Mouse (Mus musculus): ENCODE results near the gene Vps9d1.
"Not testable (repeated sequence)": the region's sequence is repeated elsewhere in the genome, so short reads cannot be mapped to it uniquely, and the experiment has no call there.

Gene Vps9d1

DNA sequence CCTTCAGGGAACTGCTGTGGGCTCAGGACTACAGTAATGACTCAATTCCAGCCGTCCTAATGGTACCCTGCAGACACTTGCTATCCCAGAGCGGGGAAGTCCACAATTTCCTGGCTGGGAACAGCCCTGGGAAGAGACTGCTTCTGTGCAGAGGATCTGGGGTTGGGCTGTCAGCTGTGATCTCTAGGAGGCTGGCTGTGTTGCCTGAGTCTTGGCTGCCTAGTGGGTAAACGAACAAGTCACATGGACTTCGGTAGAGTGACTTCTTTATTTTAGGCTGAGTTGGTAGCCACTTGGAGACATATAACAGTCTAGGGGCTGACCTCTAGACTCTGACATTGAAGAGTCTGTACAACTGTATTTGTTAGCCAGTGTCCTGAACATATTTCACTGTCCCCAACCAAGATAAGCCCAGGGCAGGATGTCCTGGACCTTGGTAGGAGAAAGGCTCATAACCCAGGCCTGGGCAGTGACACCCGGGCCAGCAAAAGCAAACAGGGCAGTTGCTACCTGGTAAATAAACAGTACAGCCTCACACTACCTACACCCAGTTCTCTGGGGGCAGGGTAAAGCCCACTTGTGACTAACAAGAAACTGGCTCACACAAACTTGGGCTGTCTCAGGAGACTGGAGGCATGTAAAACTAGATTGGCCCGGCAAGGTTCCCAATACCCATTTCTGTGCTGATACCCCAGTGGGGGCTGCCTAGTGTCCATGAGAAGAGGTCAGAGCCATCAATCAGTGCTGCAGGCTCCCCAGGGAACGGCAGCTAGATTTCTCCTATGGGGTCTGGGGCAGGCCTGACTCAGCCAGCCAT, 11.8 kb downstream of the Vps9d1 start:
- DNase-seq (ENCODE audit: low read depth, low spot score) = no peak
- H3K36me3 ChIP-seq (ENCODE audit: control insufficient read depth, insufficient read depth, low read length, poor library complexity, severe bottlenecking) = peaks cover 5% of the 10 kb centered on the region

DNA sequence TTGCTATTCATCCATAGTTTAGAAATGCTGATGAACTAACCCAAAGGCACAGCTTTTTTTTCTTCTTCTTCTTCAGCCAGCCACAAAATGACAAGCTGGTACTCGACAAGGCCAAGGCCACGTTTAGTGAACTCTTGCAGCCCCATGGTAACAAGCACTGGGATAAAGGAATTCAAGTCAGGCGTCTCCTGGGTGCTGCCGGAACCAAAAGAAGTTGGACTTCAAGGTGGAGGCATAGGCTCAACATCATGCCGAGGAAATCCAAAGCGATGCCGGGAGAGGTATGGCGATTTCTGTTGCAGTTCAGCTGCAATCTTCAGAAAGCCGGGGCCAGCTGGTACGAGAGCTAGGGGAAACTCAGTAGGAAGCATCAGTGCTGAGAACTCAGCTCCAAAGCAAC, 14.8 kb downstream of the Vps9d1 start:
- H3K36me3 ChIP-seq (ENCODE audit: control insufficient read depth, insufficient read depth, low read length, poor library complexity, severe bottlenecking) = peaks cover 3% of the 10 kb centered on the region; the same call in 1 of the 2 replicates
- no peaks in the 10 kb centered on the region for H3K27me3 ChIP-seq (ENCODE audit: control insufficient read depth, insufficient read depth, low read length, poor library complexity, severe bottlenecking)
- DNase-seq (ENCODE audit: low read depth, low spot score) = no peak

More for the DNA sequence above, 11.8 kb downstream of the Vps9d1 start:
- H3K27me3 ChIP-seq (ENCODE audit: control insufficient read depth, insufficient read depth, low read length, poor library complexity, severe bottlenecking) = no peaks in the 10 kb centered on the region

DNA sequence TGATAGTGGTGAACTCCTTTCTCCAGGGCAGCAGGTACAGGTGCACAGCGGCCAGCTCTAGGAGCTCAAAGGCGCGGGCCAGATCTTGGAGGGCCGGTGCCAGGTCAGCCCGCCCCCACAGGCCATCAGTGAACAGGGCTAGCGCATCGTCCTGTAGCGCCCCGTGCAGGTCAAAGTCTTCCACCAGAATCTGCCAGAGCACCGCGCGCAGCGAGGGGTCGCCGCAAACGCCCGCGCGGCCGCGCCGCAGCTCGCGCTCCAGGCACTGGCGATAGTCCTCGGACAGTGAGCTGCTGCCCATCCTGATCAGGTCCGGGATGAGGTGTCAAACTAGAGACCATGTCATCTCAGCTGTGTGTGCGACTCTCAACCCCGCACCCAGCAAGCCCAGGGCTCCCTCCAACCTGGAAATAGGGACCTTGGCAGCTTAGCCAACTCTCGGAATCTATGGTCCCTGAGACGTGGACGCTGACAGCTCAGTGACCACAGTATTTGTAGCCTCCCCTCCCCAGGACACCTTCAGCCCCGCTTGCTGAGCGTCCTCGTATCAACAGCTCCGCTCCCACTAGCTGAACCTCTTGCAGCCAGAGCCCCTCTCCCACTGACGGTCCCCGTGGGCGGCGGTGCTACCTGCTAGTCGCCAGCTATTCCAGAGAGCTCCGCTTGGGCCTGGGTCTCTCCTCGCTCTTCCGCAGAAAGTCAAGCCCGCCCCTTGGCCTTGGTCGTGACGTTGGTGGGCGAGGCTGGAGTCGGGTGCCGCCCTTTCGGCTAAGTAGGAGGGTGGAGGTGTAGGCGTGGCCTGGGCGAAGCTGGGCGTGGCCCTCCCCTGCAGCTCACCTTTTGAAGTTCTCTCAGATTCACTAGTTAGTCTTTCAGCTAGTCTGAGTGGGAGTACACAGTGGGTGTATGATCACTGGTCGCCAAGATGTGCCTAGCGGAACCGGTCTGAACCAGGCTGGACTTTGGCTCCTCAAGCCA, 18.3 kb downstream of the Vps9d1 start, which contains the start of gene Spata2l:
Spata2l (minus strand) TSS at position 714 of the 978 bp plus-strand sequence.
- peak; percentile 93 for DNase-seq (ENCODE audit: low read depth, low spot score)
- Histone ChIP-seq H3K27me3 (ENCODE audit: control insufficient read depth, insufficient read depth, low read length, poor library complexity, severe bottlenecking) (no peaks in the 10 kb centered on the region), H3K36me3 (ENCODE audit: control insufficient read depth, insufficient read depth, low read length, poor library complexity, severe bottlenecking) (no peaks in the 10 kb centered on the region)

DNA sequence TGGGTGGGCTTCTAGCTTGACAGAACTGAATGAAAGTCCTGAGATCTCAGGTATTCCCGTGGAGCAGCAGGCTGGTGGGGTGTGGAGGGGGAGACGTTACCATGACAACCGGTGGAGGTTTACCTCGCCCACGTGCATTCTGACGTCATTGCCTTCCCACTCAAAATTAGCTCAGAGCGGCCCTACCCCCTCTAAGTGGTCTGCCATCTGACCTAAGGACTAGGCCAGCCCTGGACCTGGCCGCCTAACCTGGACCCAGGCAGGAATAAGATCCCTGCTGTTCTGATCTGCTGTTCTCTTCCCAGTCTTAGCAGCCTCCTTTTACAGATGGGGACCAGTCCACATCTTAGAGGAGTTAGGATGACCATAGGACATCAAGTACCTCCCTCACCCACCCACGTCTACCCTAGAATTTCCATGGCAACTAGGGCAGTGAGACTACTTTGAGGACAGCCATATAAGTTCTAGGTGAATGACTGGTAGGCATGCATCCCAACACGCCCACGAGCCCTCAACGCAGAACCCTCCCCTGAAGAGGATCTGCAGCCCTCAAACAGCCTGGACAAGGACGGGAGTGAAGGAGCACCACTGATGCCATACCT, 19.1 kb downstream of the Vps9d1 start:
- peak; percentile 54 for DNase-seq (ENCODE audit: low read depth, low spot score)
- H3K36me3 ChIP-seq (ENCODE audit: control insufficient read depth, insufficient read depth, low read length, poor library complexity, severe bottlenecking) = no peaks in the 10 kb centered on the region
- no peaks in the 10 kb centered on the region for H3K27me3 ChIP-seq (ENCODE audit: control insufficient read depth, insufficient read depth, low read length, poor library complexity, severe bottlenecking)

DNA sequence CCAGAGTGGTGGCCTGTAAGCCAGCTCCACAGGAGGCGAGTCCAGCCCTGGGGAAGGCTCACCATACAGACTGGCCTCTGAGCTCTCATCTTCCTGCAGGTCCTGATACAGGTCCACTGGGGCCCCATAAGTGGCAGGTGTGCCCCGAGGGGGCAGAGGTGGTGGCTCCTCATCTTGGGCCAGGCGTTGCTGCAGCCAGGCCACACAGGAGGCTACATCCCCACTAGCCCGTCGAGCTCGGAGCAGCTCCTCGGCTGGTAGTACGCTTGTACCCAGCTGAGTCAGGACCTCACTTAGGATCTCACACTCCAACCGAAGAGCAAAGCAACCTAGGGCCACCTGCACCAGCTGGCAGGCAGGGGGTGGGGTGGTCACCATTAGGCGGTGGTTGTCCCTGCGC, 20.4 kb downstream of the Vps9d1 start:
- Histone ChIP-seq H3K27me3 (ENCODE audit: control insufficient read depth, insufficient read depth, low read length, poor library complexity, severe bottlenecking) (no peaks in the 10 kb centered on the region), H3K36me3 (ENCODE audit: control insufficient read depth, insufficient read depth, low read length, poor library complexity, severe bottlenecking) (no peaks in the 10 kb centered on the region)
- DNase-seq (ENCODE audit: low read depth, low spot score) = no peak

DNA sequence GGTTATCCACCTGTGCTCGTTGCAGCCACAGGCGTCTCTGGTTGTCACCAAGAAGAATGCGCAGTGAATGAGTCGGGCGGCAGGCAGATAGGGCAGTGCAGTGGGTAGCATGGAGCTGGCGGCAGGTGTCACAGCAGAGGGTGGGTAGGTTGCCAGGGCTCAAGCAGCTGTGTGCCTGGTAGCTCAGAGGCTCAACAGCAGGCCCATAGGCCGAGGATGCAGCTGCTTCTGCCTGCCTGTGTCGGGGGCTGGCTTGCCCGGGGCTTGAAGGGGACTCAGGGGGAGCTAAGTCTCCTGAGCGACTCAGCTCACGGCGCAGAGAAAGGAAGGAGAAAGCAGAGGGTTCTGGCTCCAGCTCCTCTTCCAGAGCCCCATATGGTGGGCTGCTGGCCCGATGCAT, 20.8 kb downstream of the Vps9d1 start:
- DNase-seq (ENCODE audit: low read depth, low spot score) = no peak
- H3K36me3 ChIP-seq (ENCODE audit: control insufficient read depth, insufficient read depth, low read length, poor library complexity, severe bottlenecking) = no peaks in the 10 kb centered on the region
- no peaks in the 10 kb centered on the region for H3K27me3 ChIP-seq (ENCODE audit: control insufficient read depth, insufficient read depth, low read length, poor library complexity, severe bottlenecking)

DNA sequence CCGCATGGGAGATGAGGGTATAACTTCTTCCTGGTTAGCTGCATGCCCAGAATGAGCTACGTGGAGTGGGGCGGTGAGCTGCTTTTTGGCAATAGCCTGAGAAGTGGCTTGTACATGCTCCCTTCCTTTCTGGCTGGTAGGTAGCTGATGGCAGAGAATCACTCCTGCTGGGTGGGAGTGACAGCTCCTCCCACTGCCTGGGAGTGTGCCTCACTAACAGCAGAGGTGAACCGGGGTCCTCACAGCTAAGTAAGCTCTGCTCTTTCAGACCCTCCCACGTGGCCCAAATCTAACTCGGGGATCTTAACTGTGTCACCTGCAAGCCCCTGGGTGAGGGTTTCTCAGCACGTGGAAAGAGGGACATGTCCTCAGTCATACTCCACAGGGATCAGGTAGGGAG, 21.6 kb downstream of the Vps9d1 start:
- Histone ChIP-seq H3K27me3 (ENCODE audit: control insufficient read depth, insufficient read depth, low read length, poor library complexity, severe bottlenecking) (no peaks in the 10 kb centered on the region), H3K36me3 (ENCODE audit: control insufficient read depth, insufficient read depth, low read length, poor library complexity, severe bottlenecking) (no peaks in the 10 kb centered on the region; the same call in 1 of the 2 replicates)
- no peak for DNase-seq (ENCODE audit: low read depth, low spot score)

DNA sequence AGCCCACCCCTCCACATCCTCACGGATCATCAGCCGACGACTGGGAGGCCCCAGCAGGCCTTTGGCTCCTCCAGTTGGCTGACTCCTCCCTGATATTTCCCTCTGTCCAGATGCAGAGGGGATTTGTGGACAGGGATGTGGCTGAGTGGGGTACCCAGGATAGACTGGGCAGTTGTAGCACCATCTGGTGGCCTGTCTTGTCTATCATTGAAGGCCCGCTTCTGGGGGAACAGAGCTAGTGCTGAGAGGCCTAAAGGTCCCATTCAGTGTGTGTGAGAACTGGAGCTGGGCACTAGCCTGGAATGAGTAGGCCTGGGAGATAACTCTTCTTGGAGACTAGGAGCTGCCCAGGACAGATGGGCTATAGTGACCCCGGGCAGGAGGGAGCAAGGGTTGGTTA, 22.4 kb downstream of the Vps9d1 start:
- H3K27me3 ChIP-seq (ENCODE audit: control insufficient read depth, insufficient read depth, low read length, poor library complexity, severe bottlenecking) = no peaks in the 10 kb centered on the region
- DNase-seq (ENCODE audit: low read depth, low spot score) = no peak

DNA sequence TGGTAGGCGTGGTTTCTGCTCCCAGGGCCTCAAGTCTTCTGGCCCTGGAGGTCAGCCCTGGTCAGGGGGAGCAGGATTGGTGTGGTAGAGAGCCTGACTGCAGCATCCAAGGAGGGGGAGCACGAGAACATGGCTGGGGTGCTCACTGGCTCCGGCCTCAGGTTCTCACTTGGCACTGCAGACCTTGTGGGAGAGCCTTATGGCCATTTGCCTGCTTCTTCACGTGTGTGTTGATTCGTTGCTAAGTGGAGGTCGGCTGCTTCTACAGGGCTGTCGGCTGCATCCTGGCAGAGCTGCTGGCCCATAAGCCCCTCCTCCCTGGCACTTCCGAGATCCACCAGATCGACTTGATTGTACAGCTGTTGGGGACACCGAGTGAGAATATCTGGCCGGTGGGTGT, 23.8 kb downstream of the Vps9d1 start:
- not testable (repeated sequence) for H3K27me3 ChIP-seq (ENCODE audit: control insufficient read depth, insufficient read depth, low read length, poor library complexity, severe bottlenecking); H3K36me3 ChIP-seq (ENCODE audit: control insufficient read depth, insufficient read depth, low read length, poor library complexity, severe bottlenecking); DNase-seq (ENCODE audit: low read depth, low spot score)

More for the DNA sequence above, 22.4 kb downstream of the Vps9d1 start:
- no peaks in the 10 kb centered on the region; the same call in 1 of the 2 replicates for H3K36me3 ChIP-seq (ENCODE audit: control insufficient read depth, insufficient read depth, low read length, poor library complexity, severe bottlenecking)

DNA sequence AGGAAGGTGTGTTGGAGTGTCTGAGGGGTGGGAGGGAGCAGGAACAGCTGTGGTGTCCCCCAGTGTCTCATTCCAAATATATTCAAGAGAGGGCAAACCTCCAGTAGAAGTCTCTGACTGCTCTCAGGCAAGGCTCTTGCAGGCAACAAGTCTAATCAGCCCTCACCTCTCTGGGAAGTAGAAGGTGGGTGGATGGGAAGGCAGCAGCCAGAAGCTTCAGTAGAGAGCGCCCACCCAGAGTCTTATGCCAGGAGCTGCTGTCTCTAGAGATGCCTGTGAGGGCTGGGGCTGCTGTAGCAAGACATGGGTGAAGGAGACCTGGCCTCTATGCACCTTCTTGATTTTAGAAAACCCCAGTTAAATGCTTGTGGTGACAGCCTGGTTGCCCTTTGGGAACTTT, 25.7 kb downstream of the Vps9d1 start:
- H3K27me3 ChIP-seq (ENCODE audit: control insufficient read depth, insufficient read depth, low read length, poor library complexity, severe bottlenecking) = no peaks in the 10 kb centered on the region
- no peak for DNase-seq (ENCODE audit: low read depth, low spot score)

DNA sequence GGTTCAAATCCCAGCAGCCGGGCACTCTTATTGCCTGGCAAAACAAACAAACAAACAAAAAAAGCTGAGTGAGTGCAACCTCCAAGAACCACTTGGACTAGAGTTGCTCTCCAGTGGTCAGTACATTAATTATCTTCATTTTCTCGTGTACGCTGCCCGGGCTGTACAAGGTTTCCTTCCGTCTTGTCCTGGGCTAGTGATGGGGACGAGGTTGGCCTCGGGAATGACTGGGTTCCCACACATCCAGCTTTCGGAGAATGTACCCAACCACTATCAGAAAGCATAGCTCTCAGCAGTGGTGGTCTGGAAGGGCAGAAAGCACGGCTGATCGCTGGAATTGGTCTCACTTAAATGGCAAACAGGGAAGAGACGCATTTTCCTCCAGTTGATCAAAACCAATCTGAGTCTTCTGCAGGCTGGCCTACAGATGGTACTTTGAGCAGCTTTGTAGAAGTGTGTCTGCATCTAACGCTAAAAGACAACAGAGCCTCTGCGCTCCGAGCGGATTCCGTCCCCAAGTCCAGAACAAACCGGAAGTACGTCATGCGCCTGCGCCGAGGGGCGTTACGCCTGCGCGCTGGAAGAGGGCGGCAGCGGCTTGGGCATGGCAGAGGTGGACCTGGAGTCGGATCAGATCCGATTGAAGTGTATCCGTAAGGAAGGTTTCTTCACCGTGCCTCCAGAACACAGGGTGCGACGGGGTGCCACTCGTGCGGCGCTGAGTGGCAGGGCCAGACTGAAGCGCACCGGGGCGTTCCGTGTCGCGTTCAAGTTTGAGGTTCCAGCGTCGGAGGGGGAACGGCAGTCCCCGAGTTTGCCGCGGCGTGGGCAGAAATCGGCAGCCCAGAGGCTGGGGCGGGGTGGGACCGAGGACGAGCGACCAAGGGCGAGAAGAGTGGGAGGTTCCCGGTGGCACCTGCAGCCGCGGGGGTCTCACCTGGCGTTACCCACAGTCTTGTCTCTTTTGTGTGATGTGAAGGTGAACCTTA, 29.6 kb downstream of the Vps9d1 start, which contains the start of gene Cdk10:
Cdk10 (plus strand) TSS at position 565 of the 989 bp plus-strand sequence.
- DNase-seq (ENCODE audit: low read depth, low spot score) = peak; percentile 92
- no peaks in the 10 kb centered on the region; the same call in 1 of the 2 replicates for H3K36me3 ChIP-seq (ENCODE audit: control insufficient read depth, insufficient read depth, low read length, poor library complexity, severe bottlenecking)
- no peaks in the 10 kb centered on the region for H3K27me3 ChIP-seq (ENCODE audit: control insufficient read depth, insufficient read depth, low read length, poor library complexity, severe bottlenecking)

More for the DNA sequence above, 25.7 kb downstream of the Vps9d1 start:
- H3K36me3 ChIP-seq (ENCODE audit: control insufficient read depth, insufficient read depth, low read length, poor library complexity, severe bottlenecking) = no peaks in the 10 kb centered on the region; the same call in 1 of the 2 replicates

DNA sequence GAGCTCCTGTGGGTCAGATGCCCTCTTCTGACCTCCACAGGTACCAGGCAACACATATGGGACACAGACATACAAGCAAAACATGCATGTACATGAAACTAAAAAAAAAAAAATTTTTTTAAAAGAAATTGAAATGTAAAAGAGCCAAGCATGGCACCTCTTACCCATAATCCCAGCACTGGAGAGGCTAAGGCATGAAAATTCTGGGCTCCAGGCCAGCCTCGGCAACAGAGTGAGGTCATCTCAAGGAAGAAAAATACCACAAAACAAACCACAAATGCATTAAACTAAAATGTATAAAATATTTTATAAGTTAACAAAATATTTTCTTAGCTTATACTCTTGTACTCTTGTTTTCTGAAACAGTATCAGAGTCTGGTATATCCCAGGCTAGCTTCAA, 33.2 kb downstream of the Vps9d1 start:
- no peaks in the 10 kb centered on the region for H3K36me3 ChIP-seq (ENCODE audit: control insufficient read depth, insufficient read depth, low read length, poor library complexity, severe bottlenecking)
- no peak for DNase-seq (ENCODE audit: low read depth, low spot score)
- H3K27me3 ChIP-seq (ENCODE audit: control insufficient read depth, insufficient read depth, low read length, poor library complexity, severe bottlenecking) = no peaks in the 10 kb centered on the region

DNA sequence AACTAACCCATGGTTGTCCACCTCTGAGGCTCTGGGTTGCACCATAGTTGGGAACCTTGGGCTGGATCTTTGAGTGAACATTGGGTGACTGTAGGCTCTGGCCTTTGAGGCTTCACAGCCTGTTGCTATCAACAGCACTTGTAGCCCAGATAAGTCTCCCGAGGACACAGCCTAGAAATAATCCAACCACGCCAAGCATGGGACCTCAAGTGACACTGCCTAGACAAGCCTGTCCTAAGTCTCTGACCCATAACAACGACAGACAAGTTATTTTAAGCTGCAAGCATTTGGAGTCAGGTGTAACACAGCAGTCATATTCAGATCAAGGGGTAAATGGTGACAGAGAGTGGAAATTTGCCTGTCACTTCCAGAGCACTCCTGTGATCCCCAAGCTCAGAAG, 38.7 kb downstream of the Vps9d1 start:
- no peaks in the 10 kb centered on the region for H3K27me3 ChIP-seq (ENCODE audit: control insufficient read depth, insufficient read depth, low read length, poor library complexity, severe bottlenecking)
- H3K36me3 ChIP-seq (ENCODE audit: control insufficient read depth, insufficient read depth, low read length, poor library complexity, severe bottlenecking) = no peaks in the 10 kb centered on the region
- no peak for DNase-seq (ENCODE audit: low read depth, low spot score)
